In the genomic region with DNA sequence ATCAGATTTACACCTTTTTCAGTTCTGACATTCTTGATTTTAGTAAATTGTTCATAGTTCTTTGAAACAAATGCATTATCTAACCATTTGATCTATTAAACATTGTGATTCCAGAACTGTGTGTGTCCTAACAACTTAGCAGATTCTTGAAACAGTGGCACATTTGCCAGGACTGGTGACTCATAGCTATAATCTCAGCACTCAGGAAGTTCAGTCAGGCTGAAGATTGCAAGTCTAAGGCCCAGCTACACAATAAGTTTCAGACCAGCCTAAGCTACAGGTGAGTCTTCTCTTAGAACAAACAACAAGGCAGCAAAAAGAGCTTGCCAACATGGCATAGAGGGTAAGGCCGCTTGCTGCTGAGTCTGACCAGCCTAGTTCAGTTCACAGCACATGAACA, we compare ENCODE assay signal across 34 mouse cellular contexts. TPM values are rescaled to one million over a fixed set of nuclear protein-coding genes. Genes with fewer than 3 reads are reported as not detected.
DNase-seq lines count a peak whose midpoint lies in the region; ATAC-seq and TF ChIP-seq lines count a peak whose summit lies in the region.
"Had no signal": no experiment of that assay in that cellular context is flagged by ENCODE, and none has a peak within 500 bp of the region (broad histone marks: within the 10 kb centered on the region; RNA-seq: fewer than 3 reads in every experiment).

No protein-coding gene starts in this region.

- no peaks in the 10 kb centered on the region for H3K4me1 ChIP-seq in lung, embryonic 14.5 days (ENCODE audit: insufficient read depth)
- peaks cover 3% of the 10 kb centered on the region for H3K4me1 ChIP-seq in lung, adult 2 months (ENCODE audit: control insufficient read depth, insufficient read depth, low read length)
- H3K4me1 ChIP-seq: embryonic facial prominence, embryonic 13.5 days; forebrain, embryonic 12.5 days; heart, embryonic 15.5 days; hindbrain, embryonic 12.5 days; limb, embryonic 13.5 days; midbrain, embryonic 10.5 days; midbrain, embryonic 15.5 days; neural tube, embryonic 15.5 days had no signal

- no peak overlapping the region for H3K27ac ChIP-seq in lung, embryonic 14.5 days (ENCODE audit: low read depth)
- H3K27ac ChIP-seq: embryonic facial prominence, embryonic 13.5 days; forebrain, embryonic 12.5 days; heart, embryonic 15.5 days; hindbrain, embryonic 12.5 days; left cerebral cortex, adult 2 months; limb, embryonic 13.5 days; midbrain, embryonic 10.5 days; midbrain, embryonic 15.5 days; neural tube, embryonic 15.5 days had no signal

- no peaks in the 10 kb centered on the region for H3K36me3 ChIP-seq in lung, embryonic 14.5 days (ENCODE audit: insufficient read depth)
- H3K36me3 ChIP-seq: embryonic facial prominence, embryonic 13.5 days; forebrain, embryonic 12.5 days; G1E; heart, embryonic 15.5 days; hindbrain, embryonic 12.5 days; limb, embryonic 13.5 days; midbrain, embryonic 10.5 days; midbrain, embryonic 15.5 days; neural tube, embryonic 15.5 days had no signal

- intact Hi-C loops in left cerebral cortex, postnatal 10 days (cut with DNase I), result no loop called here

- ATAC-seq in lung, embryonic 14.5 days (ENCODE audit: insufficient read depth), result no peak
- ATAC-seq: forebrain, postnatal 0 days; midbrain, embryonic 15.5 days had no signal

- no peak overlapping the region for H3K4me3 ChIP-seq in lung, embryonic 14.5 days (ENCODE audit: low read depth, low read length)
- H3K4me3 ChIP-seq in lung, adult 2 months (replicated peaks; ENCODE audit: extremely low read depth, low read depth, low read length), result no peak overlapping the region
- H3K4me3 ChIP-seq: embryonic facial prominence, embryonic 13.5 days; erythroblast, embryonic 14.5 days; forebrain, embryonic 12.5 days; heart, embryonic 15.5 days; hindbrain, embryonic 12.5 days; left cerebral cortex, adult 2 months; limb, embryonic 13.5 days; midbrain, embryonic 10.5 days; midbrain, embryonic 15.5 days; neural tube, embryonic 15.5 days had no signal

- no peak for TF ChIP-seq CTCF in lung, embryonic 14.5 days (IDR thresholded peaks at IDR 0.05; ENCODE audit: low read depth)
- TF ChIP-seq CTCF in lung, adult 2 months (IDR thresholded peaks at IDR 0.05; ENCODE audit: insufficient read depth, low read length), result no peak

- DNase-seq in lung, embryonic 14.5 days, result peak; percentile 5
- no peak for DNase-seq in lung, adult 2 months
- DNase-seq in 3134 (ENCODE audit: extremely low read depth, insufficient read length, low spot score) (peak; percentile 1), 3T3-L1 (ENCODE audit: low read depth, low spot score) (peak; percentile 67)
- DNase-seq in gonadal fat pad, adult 2 months (ENCODE audit: low read depth), result peak; percentile 40
- no peak for DNase-seq in layer of hippocampus, adult 11-12 months (ENCODE audit: low spot score)
- no peak for DNase-seq in left cerebral cortex, postnatal 10 days (ENCODE audit: extremely low spot score in 1 of 2, low spot score in 2 of 2)
- DNase-seq: adrenal gland, postnatal 25 days; cerebellum, adult 18-20 months; forebrain, postnatal 0 days; kidney, adult 8-10 months; retina, postnatal 1 day; right cerebral cortex, postnatal 14 days; thymus, postnatal 14 days had no signal

- no peak for TF ChIP-seq POLR2A in lung, adult 2 months (IDR thresholded peaks at IDR 0.05; ENCODE audit: borderline replicate concordance, extremely low read depth, low read depth, low read length)

- H3K4me2 ChIP-seq in lung, embryonic 14.5 days, result no peak overlapping the region
- H3K4me2 ChIP-seq: embryonic facial prominence, embryonic 13.5 days; forebrain, embryonic 12.5 days; heart, embryonic 15.5 days; hindbrain, embryonic 12.5 days; limb, embryonic 13.5 days; liver, embryonic 11.5 days; midbrain, embryonic 15.5 days; neural tube, embryonic 15.5 days had no signal

- H3K27me3 ChIP-seq in lung, embryonic 14.5 days (ENCODE audit: insufficient read depth, low read length), result no peaks in the 10 kb centered on the region
- H3K27me3 ChIP-seq: embryonic facial prominence, embryonic 13.5 days; forebrain, embryonic 12.5 days; heart, embryonic 15.5 days; hindbrain, embryonic 12.5 days; limb, embryonic 13.5 days; midbrain, embryonic 15.5 days; neural tube, embryonic 15.5 days had no signal

- H3K9ac ChIP-seq in lung, embryonic 14.5 days, result no peak overlapping the region
- H3K9ac ChIP-seq: embryonic facial prominence, embryonic 13.5 days; forebrain, embryonic 12.5 days; forebrain, postnatal 0 days; heart, embryonic 15.5 days; hindbrain, embryonic 12.5 days; limb, embryonic 13.5 days; midbrain, embryonic 15.5 days; neural tube, embryonic 15.5 days had no signal

- WGBS in lung, embryonic 14.5 days, result 93% methylated on average over 1 of the region's 1 CpGs
- WGBS in lung, adult 2 months, result 77% methylated on average over 1 of the region's 1 CpGs

- no peaks in the 10 kb centered on the region for H3K9me3 ChIP-seq in lung, embryonic 14.5 days (ENCODE audit: low read depth, low read length)
- H3K9me3 ChIP-seq: embryonic facial prominence, embryonic 13.5 days; forebrain, embryonic 12.5 days; G1E; heart, embryonic 15.5 days; hindbrain, embryonic 12.5 days; limb, embryonic 13.5 days; midbrain, embryonic 10.5 days; midbrain, embryonic 15.5 days; neural tube, embryonic 15.5 days had no signal

RNA-seq across cellular contexts. Expression of gene Ros1, which starts 24.6 kb away (rescaled TPM):
- polyA plus RNA-seq in lung, embryonic 14.5 days (2014; fragmentation: Nextera tagmentation; extraction: Ambion mirVana), result 0.07 TPM in 2 replicates
- polyA plus RNA-seq in lung, adult 2 months (2012; rRNA removed), result 0.11 and 0.38 TPM in 2 replicates
- 17.4 and 25.3 TPM in 2 replicates for polyA plus RNA-seq in gonadal fat pad, adult 2 months (2012; rRNA removed)
- not detected for total RNA-seq in left cerebral cortex, postnatal 10 days (2021)
- total RNA-seq: adrenal gland, adult 18-20 months; adrenal gland, postnatal 25 days; common myeloid progenitor, adult 5-6 weeks; forebrain, postnatal 0 days; heart, postnatal 25 days; layer of hippocampus, adult 18-20 months; layer of hippocampus, postnatal 10 days; left cerebral cortex, adult 2 months; left cerebral cortex, postnatal 36 days; megakaryocyte progenitor cell, adult 5-6 weeks had no signal
- polyA plus RNA-seq: embryonic facial prominence, embryonic 13.5 days; erythroblast, embryonic 14.5 days; forebrain, embryonic 12.5 days; forebrain, postnatal 0 days; G1E; heart, embryonic 15.5 days; hindbrain, embryonic 12.5 days; limb, embryonic 13.5 days; liver, embryonic 11.5 days; midbrain, embryonic 10.5 days; midbrain, embryonic 15.5 days; neural tube, embryonic 15.5 days; urinary bladder, adult 2 months had no signal

Comparison
In these comparisons a context has a peak if more than half of its experiments do, and no peak if none do; other contexts are left out.
1. DNase-seq: peak in lung, embryonic 14.5 days (single experiment), 3134 (single experiment), 3T3-L1 (single experiment) and gonadal fat pad, adult 2 months (single experiment); none in lung, adult 2 months (single experiment), layer of hippocampus, adult 11-12 months (single experiment) and left cerebral cortex, postnatal 10 days (0 of 2).
2. RNA of gene Ros1, which starts 24.6 kb away (polyA plus RNA-seq): 17.4 to 25.3 TPM in gonadal fat pad, adult 2 months; 0.11 to 0.38 TPM in lung, adult 2 months and 0.07 TPM in lung, embryonic 14.5 days; every median in the first group is over 10 times any median in the second.